8 mouse cellular contexts compared by ENCODE assay signal in the genomic region with DNA sequence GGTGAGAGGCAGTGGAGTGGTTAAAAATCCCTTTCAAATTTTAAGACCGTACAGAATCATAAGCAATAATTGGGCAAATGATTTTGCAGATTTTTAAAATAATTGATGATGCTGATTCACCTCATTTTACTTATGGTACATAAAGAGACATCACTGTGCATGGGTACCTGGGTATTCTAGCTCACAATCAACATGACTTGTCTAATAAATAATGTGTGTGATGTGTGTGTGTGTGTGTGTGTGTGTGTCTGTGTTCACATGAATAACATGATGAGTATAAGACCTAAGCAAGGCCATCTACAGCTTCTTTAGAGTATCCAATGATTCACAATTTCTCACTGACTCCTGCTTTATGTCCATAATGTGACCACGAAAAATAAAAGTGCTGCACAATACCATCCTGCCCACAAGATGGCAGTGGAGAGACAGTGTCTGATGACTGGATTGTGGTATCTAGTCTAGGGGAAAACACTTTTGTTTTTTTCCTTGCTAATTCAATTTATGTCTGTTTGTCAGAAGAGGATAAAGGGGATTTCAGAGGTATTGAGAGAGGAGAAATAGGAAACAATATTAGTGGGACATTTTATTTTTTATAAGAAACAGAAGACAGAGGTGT.
DNase-seq lines count a peak whose midpoint lies in the region; ATAC-seq lines count a peak whose summit lies in the region.
"Had no signal": no experiment of that assay in that cellular context is flagged by ENCODE, and none has a peak within 500 bp of the region (broad histone marks: within the 10 kb centered on the region; RNA-seq: fewer than 3 reads in every experiment).

No protein-coding gene starts in this region.

- no peak overlapping the region for H3K27ac ChIP-seq in midbrain, embryonic 16.5 days (ENCODE audit: low read length)
- H3K27ac ChIP-seq: heart, embryonic 13.5 days had no signal

- 47% methylated on average over 2 of the region's 2 CpGs for WGBS in midbrain, embryonic 16.5 days

- no peaks in the 10 kb centered on the region for H3K9me3 ChIP-seq in midbrain, embryonic 16.5 days (replicated peaks; ENCODE audit: control insufficient read depth, low read length, poor library complexity, severe bottlenecking)
- H3K9me3 ChIP-seq: heart, embryonic 13.5 days had no signal

- no peak overlapping the region for H3K4me2 ChIP-seq in midbrain, embryonic 16.5 days (ENCODE audit: low read length)
- H3K4me2 ChIP-seq: heart, embryonic 13.5 days had no signal

- no peaks in the 10 kb centered on the region for H3K4me1 ChIP-seq in midbrain, embryonic 16.5 days (ENCODE audit: control insufficient read depth, insufficient read depth, low read length)
- H3K4me1 ChIP-seq: heart, embryonic 13.5 days had no signal

- DNase-seq in urinary bladder, postnatal 25 days (ENCODE audit: low spot score), result peak; percentile 5
- DNase-seq in urinary bladder, postnatal 10 days (ENCODE audit: low spot score), result no peak
- DNase-seq in cerebellum, adult 8-10 months, result peak; percentile 6
- peak; percentile 12 to 82 for DNase-seq in frontal cortex, adult 2 months (ENCODE audit: extremely low spot score in 1 of 2, low spot score in 1 of 2)
- DNase-seq in layer of hippocampus, postnatal 36 days, result peak; percentile 2 to 19
- DNase-seq in thymus, postnatal 10 days (ENCODE audit: low spot score in 2 of 2), result no peak

- H3K36me3 ChIP-seq in midbrain, embryonic 16.5 days (ENCODE audit: control insufficient read depth, insufficient read depth, low read length), result no peaks in the 10 kb centered on the region
- H3K36me3 ChIP-seq: heart, embryonic 13.5 days had no signal

- H3K4me3 ChIP-seq in midbrain, embryonic 16.5 days (ENCODE audit: low read depth, low read length), result no peak overlapping the region
- H3K4me3 ChIP-seq: heart, embryonic 13.5 days had no signal

- no peak overlapping the region for H3K9ac ChIP-seq in midbrain, embryonic 16.5 days (ENCODE audit: low read depth, low read length)
- H3K9ac ChIP-seq: heart, embryonic 13.5 days had no signal

- no peaks in the 10 kb centered on the region for H3K27me3 ChIP-seq in midbrain, embryonic 16.5 days (ENCODE audit: control insufficient read depth, insufficient read depth, low read depth, low read length)
- H3K27me3 ChIP-seq: heart, embryonic 13.5 days had no signal

- peak; percentile 48; the same call in 1 of the 2 replicates for ATAC-seq in midbrain, embryonic 16.5 days

Comparison
In these comparisons a context has a peak if more than half of its experiments do, and no peak if none do; other contexts are left out.
1. DNase-seq: peak in urinary bladder, postnatal 25 days (single experiment), cerebellum, adult 8-10 months (single experiment), frontal cortex, adult 2 months (2 of 2) and layer of hippocampus, postnatal 36 days (2 of 2); none in urinary bladder, postnatal 10 days (single experiment) and thymus, postnatal 10 days (0 of 2).